Mouse (Mus musculus) frontal cortex, postnatal 10 days (tissue): Measurements from ENCODE around the gene Cdh22.
A peak's percentile ranks its signal among the peaks of the same experiment; 100 is the strongest.

Source experiments
- DNase-seq, 2 experiments: peaks; one replicate each; pipeline ENCODE4 v3.0.0; 2022; ENCODE audit warnings: low spot score in 2 of 2, mixed read lengths in 1 of 2

The Cdh22 gene

DNA sequence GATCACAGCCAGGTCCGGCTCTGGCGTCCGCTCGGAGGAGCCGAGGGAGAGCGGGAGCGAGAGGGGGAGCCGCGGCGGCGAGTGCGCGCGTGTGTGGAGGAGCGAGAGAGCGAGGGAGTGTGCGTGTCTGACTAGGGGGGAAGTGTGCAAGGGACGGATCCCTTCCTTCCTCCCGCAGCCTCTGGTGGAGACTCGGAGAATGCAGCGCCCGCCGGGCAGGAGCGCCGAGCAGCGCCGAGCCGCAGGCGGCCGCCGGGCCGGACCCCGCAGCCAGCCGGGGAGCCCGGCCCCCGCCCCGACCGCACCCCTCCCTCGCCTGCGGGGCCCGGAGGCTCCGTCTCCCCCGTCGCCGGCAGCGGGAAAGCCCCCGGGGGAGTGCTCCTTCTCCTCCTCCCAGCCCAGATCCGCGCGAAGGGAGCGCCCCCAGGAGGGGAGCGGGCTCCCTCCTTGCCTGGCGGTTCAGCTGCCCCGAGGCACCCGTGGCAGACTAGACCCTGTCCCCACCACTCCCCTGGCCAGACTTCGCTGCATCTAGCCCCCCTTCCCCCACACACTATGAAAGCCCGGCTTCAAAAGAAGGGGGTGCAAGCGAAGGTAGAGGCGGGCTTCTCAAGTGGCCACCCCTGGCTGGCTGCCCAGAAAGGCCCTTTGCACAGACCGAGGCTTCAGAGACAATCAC, at the start of gene Cdh22:
Gene Cdh22, minus strand, starts transcription at position 241 of the 679 bp plus-strand sequence.
- DNase-seq = peak; percentile 62 to 73

DNA sequence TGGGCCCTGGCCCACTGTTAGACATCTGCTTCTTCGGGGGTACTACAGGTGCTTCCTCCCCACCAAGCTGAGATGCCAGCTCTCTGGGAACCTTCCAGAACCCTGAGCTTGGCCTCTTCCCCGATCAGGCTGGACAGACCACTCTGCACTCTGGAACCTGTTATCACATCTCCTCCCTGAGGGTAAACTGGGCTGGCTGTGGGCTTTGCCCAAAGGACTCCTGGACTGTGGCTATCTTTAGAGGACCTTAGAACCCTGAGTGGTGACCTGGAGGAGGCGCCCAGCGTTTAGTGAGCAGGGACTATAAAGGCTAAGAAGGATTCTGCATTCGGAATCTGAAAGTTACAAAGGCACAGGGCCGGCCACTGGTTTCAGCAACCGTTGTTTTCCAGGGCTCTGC, 49.7 kb upstream of the Cdh22 start:
- DNase-seq = no peak

DNA sequence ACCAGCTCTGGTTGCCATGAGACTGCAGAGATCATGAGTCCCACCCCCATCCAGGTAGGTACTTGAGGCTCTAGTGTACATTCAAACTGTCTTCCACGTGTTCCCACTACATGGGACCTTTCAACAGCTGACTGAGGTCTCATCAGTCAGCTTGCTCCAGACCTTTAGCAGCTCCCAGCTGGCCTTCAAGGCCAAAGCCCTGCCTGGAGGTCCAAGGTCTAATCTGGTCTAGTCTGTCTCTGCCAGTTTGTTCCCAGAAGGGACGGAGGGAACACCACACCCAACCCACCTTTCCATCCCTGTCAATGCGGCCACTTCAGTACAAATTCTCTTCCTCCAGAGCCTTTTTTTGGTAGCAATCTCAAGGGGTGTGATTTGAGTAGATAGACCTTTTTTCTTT, 49.0 kb upstream of the Cdh22 start:
- DNase-seq = no peak

- no peak for DNase-seq
Measured at GRCm38 (mm10) chr2:165281779-165282311, 47.2 kb upstream of the Cdh22 start.

GRCm38 (mm10) chr2:165279351-165279750, 44.7 kb upstream of the Cdh22 start:
- no peak for DNase-seq

GRCm38 (mm10) chr2:165277188-165277740, 42.6 kb upstream of the Cdh22 start:
- DNase-seq = no peak

- peak in 1 of 2 experiments; percentile 81 for DNase-seq
Measured at GRCm38 (mm10) chr2:165275824-165276223, 41.2 kb upstream of the Cdh22 start.

GRCm38 (mm10) chr2:165275124-165275640, 40.5 kb upstream of the Cdh22 start:
- no peak for DNase-seq

DNA sequence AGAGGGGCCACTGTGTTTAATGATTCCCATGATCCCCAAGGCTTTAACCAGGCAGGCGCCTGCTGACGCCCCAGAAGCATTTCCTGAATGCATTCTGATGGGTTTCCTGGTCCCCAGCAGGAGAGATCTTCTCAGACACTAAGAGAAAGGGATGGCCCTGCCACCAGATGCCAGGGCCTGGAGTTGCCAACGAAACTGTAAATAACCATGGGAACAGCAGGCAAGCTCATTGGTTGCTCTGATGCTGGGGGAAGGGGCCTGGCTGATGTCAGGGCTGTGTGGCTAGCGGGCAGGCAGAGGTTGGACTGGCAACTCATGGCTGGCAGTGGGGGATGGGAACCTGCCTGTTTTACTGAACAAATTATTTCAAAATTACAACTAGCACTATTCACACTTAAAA, 38.9 kb upstream of the Cdh22 start:
- no peak for DNase-seq

DNA sequence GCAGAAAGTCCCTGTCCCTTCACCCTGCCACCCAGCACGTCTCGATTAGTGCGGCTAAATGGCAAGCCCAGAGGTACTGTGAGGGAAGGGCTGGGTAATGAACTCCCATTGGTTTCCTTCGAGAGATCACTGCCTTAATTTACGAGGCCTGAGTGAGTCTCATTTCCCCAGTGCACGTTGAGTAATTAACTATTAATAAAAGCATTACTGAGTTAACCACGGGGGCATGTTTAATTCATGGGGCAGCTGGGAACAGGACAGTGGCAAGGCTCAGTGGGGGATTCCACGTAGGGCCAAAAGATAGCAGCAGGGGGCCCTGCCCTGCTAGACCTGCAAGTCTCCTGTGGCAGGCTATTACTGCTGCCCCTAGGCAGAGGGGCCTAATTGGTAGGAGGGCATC, 36.7 kb upstream of the Cdh22 start:
- no peak for DNase-seq

DNA sequence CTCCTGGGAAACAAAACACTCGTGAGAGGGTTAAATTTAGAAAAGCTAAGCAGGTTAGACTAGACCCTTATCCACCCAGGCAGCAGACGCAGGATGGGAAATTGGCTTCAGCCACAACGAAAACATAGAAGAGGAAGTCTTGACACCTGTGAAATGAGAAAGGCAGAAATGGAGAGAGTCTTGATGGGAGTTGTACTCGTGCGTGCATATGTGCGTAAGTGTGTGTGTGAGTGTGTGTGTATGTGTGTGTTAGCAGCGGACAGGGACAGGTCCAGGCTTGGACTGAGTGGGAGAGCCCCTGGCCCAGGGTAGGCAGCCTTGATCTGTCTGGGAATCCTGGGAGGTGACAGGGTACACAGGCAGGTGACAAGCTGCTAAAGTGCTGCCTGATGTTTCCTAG, 36.2 kb upstream of the Cdh22 start:
- no peak for DNase-seq

DNA sequence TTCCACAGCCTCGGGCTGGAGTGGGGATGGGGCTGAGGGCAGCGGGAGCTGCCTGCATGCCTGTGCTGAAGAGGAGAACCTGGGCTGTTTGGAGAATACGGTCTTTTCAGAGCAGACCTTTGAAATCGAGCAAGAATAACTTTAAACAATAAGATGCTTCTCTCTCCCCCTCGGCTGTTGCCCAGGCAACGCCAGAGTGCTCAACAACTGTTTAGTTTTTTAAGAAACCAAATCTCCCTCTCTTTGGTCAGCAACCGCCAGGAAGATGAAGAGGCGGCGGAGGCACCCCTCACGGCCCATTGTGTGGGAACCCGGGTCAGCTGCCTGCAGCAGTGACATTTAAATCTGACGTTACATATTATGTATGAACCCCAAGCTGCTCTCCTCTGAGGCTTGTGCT, 32.1 kb upstream of the Cdh22 start:
- DNase-seq = no peak

DNA sequence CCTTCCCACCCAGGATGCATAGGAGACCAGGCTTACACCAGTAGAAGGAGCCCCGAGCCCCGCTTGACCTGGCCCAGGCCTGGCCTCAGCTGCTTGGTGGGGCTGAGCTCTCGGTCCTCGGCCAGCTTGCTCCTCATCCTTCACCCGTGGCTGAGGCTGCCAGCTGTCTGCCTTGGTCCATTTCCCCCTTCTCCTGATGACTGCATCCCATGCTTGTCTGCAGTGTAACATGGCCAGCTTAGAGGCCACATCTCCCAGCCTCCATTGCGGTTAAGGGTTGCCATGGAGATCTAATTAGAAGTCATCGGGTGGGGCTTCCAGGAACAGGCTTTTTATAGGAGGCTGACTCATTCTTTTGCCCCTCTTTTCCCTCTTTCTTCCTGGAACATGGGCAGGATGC, 29.2 kb upstream of the Cdh22 start:
- no peak for DNase-seq

GRCm38 (mm10) chr2:165262274-165262990, 27.8 kb upstream of the Cdh22 start:
- DNase-seq = no peak

DNA sequence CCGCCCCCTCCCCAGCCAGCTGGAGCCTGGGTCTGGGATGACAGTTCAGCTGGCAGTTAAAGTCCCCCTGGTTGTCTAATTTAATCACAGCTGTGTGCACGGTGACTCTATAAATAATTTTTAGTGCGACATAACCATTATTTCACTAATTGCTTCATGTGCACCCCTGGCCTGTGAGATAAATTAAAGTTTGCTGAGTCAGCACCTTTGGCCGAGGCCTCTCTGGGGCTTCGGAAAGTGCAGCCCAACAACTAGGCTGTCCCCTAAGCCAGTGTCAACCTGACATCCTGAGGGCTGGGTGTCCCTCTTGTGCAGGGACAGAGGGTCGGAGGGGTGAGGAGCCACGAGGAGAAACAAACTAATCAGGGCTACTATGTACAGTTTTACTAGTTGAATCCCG, 25.2 kb upstream of the Cdh22 start:
- DNase-seq = no peak

DNA sequence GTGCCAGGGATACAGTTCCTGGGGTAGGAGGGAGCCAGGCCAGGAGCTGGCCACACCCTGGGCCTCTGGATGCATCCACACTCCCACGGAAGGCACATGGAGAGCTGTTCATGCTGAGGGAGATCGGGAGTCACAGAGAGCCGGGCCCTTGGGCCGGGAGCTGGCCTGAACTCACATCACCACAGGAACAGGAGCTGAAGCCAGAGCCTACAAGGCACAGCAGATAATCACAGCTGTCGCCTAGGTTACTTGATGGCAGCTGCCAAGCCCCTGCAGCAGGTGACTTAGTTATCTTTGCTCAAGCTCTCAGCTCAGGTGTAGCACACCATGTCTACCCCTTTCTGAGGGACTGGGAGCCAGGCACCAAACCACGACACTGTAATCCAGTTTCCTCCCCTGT, 23.7 kb upstream of the Cdh22 start:
- no peak for DNase-seq

DNA sequence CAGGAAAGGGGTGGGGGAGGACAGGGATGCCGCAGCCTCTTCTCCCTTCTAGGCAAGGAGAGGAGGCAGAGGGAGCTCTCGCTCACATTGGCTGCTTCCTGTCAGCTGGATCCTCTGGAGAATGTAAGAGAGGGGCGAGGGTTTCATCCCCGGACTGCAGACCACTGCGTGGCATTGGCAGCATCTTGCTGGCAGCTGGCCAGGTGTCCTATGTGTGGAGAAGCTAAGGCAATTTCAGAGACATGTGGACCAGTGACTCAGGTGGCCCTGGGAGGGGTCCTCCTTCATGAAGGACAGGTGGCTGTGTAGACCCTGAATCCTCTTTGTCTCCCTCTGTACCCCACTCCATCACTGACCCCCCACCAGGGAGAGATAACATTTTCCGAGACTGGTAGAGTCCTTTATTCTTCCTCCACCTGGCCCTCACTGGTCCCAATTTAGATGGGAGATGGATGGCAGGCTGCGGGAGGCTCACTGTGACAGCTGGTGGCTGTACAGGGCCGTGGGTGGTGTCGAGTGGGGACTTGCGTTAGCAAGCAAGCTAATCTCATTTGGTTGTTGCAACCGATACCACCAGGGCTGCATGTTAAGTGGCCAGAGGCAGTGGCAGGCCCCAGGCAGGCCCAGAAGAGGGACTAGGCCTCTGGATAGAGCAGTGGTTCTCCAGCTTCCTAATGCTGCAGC, 22.6 kb upstream of the Cdh22 start:
- no peak for DNase-seq

GRCm38 (mm10) chr2:165256213-165256612, 21.6 kb upstream of the Cdh22 start:
- DNase-seq = no peak

DNA sequence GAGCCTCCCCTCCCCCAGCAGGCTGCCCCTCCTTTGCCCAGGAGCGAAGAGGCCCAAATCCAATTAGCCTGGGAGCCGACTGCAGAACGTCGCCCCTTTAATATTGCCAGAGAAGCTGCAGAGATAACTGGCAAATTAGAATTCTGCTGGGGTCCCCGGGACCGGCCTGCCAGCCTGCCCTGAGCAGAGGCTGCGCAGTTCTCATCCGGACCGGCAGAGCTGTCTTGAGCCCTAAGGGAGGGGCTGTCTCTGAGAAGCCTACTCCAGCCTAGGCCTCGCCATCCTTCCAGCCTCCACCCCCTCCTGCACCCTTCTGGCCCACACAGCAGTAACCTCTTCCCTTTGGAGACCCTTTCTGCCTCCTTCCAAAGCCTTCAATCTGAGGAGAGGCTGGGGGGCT, 19.2 kb upstream of the Cdh22 start:
- no peak for DNase-seq

DNA sequence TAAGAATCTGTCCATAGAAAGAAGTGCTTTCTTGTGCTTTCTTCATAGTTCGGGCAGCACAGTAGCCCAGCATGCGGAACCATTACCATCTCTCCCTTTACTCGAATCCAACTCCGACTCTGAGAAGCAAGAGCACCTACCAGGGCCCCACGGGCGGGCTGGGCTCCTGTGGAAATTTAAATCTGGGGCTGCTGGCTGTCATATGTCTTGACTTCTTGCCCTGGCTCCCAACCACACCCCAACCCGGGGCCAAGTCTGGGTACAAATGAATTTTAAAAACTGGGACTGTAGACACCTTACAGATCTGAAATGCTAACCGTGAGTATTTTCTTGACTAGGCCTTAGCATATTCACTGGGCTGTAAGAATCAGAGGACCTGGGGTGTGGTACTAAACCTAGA, 18.6 kb upstream of the Cdh22 start:
- no peak for DNase-seq

GRCm38 (mm10) chr2:165252801-165253200, 18.1 kb upstream of the Cdh22 start:
- no peak for DNase-seq

DNA sequence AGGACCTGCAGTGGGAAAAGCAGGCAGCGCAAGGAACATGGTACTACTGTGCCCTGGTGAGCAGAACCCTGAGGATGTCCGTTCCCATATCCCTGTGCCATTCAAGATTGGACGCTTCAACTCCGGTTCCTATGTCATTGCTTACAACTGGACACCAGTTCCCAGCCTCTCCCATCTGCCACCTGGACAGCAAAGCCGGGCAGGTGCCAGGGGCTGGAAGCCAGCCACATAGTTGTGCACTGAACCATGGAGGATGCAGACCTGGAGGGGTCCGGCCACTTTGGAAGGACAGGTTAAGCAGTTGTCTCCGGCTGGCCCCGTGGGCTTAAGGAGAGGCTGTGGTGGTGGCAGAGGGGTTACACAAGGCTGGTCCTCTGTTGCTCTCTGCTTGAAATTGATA, 17.7 kb upstream of the Cdh22 start:
- DNase-seq = no peak
